ENCODE assay signal across 13 mouse cellular contexts in the genomic region with DNA sequence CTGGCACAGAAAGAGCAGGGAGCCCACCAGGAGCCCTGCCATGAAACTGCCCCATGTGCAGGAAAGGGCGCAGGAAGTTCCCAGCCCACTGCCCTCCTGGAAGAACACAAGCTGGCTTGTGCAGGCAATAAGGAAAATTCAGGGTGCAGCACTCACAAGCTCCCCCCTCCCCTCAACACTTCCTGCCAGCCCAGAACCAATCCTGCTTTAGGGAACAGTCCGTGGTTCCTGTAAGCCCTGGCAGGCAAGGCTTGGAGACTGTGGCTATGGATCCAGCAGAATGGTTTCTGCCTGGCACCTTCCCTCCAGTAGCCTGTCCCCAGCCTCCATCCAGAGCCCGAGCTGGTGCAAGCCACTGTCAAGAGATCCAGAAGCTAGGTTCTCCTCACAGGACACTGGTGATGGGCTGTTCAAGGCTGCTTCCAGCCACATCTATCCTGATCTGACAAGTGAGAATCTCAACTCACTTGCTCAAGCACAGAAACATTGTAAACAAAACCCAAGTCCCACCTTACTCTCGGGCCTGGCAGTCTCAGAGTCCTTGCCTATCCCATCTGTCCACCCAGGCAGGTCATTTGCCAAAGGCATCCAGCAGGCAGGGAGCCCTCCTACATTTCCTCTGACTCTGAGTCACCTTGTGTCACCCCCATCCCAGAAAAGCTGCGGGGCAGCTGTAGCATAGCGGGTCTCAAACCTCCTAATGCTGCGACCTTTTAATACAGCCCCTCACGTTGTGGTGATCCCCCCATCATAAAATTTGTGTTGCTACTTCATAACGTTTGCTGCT. TPM values are rescaled to one million over a fixed set of nuclear protein-coding genes. Genes with fewer than 3 reads are reported as not detected.
A peak's percentile ranks its signal among the peaks of the same experiment; 100 is the strongest.
DNase-seq lines count a peak whose midpoint lies in the region; ATAC-seq and TF ChIP-seq lines count a peak whose summit lies in the region.
"Had no signal": no experiment of that assay in that cellular context is flagged by ENCODE, and none has a peak within 500 bp of the region (broad histone marks: within the 10 kb centered on the region; RNA-seq: fewer than 3 reads in every experiment).

No protein-coding gene starts in this region.

- intact Hi-C loops in heart, postnatal 14 days (cut with DNase I): no loop called here

- no peaks in the 10 kb centered on the region; the same call in 1 of the 2 replicates for H3K9me3 ChIP-seq in forebrain, embryonic 16.5 days (ENCODE audit: control insufficient read depth, low read length)

- H3K4me1 ChIP-seq in forebrain, embryonic 16.5 days (replicated peaks; ENCODE audit: control insufficient read depth, insufficient read depth, low read length): peaks cover 22% of the 10 kb centered on the region
- H3K4me1 ChIP-seq in small intestine, adult 2 months (ENCODE audit: control insufficient read depth, insufficient read depth, insufficient read length, low read length): peaks cover 52% of the 10 kb centered on the region
- peaks cover 10% of the 10 kb centered on the region for H3K4me1 ChIP-seq in thymus, adult 2 months (replicated peaks; ENCODE audit: control insufficient read depth, insufficient read depth, low read length)

- no peaks in the 10 kb centered on the region for H3K36me3 ChIP-seq in forebrain, embryonic 16.5 days (ENCODE audit: control insufficient read depth, insufficient read depth)
- peaks cover 40% of the 10 kb centered on the region for H3K36me3 ChIP-seq in small intestine, adult 2 months (ENCODE audit: control insufficient read depth, insufficient read depth, low read length)
- no peaks in the 10 kb centered on the region for H3K36me3 ChIP-seq in thymus, adult 2 months (ENCODE audit: control insufficient read depth, insufficient read depth, low read length)

- TF ChIP-seq CTCF in small intestine, adult 2 months (IDR thresholded peaks at IDR 0.05; ENCODE audit: extremely low read depth, insufficient read length, insufficient replicate concordance, low read depth, low read length): no peak
- TF ChIP-seq CTCF in thymus, adult 2 months (IDR thresholded peaks at IDR 0.05; ENCODE audit: borderline replicate concordance, control insufficient read depth, extremely low read depth, insufficient read depth, low read length, poor library complexity): no peak

- H3K4me3 ChIP-seq in forebrain, embryonic 16.5 days (replicated peaks; ENCODE audit: low read length): no peak overlapping the region
- no peak overlapping the region for H3K4me3 ChIP-seq in small intestine, adult 2 months (ENCODE audit: low read depth, low read length)
- no peak overlapping the region for H3K4me3 ChIP-seq in thymus, adult 2 months (ENCODE audit: control insufficient read depth, insufficient read depth, low read length)
- H3K4me3 ChIP-seq: heart, embryonic 13.5 days had no signal

- H3K4me2 ChIP-seq in forebrain, embryonic 16.5 days (ENCODE audit: low read length): no peak overlapping the region
- H3K4me2 ChIP-seq: heart, embryonic 13.5 days had no signal

- TF ChIP-seq POLR2A in small intestine, adult 2 months (IDR thresholded peaks at IDR 0.05; ENCODE audit: low read depth, low read length): no peak
- TF ChIP-seq POLR2A in thymus, adult 2 months (IDR thresholded peaks at IDR 0.05; ENCODE audit: control insufficient read depth, extremely low read depth, insufficient read depth, low read length, poor library complexity): no peak

- ATAC-seq in forebrain, embryonic 16.5 days: peak; percentile 56
- ATAC-seq: liver, postnatal 0 days had no signal

- 66% methylated on average over 9 of the region's 9 CpGs for WGBS in forebrain, embryonic 16.5 days
- 67% methylated on average over 9 of the region's 9 CpGs for WGBS in small intestine, adult 2 months
- 98% methylated on average over 9 of the region's 9 CpGs for WGBS in thymus, adult 2 months

- no peaks in the 10 kb centered on the region for H3K27me3 ChIP-seq in forebrain, embryonic 16.5 days (replicated peaks; ENCODE audit: control insufficient read depth, insufficient read depth, low read length)
- no peaks in the 10 kb centered on the region for H3K27me3 ChIP-seq in small intestine, adult 2 months (ENCODE audit: control insufficient read depth, insufficient read depth, low read length)
- H3K27me3 ChIP-seq in thymus, adult 2 months (ENCODE audit: control insufficient read depth, insufficient read depth, low read length): no peaks in the 10 kb centered on the region
- H3K27me3 ChIP-seq: heart, embryonic 13.5 days had no signal

- H3K27ac ChIP-seq in forebrain, embryonic 16.5 days (ENCODE audit: low read length): peak overlapping the region; percentile 75
- H3K27ac ChIP-seq in small intestine, adult 2 months (ENCODE audit: insufficient read depth, low read depth, low read length): 0 out of 2 replicates have a peak overlapping the region, but pooled peaks have one; percentile 19
- no peak overlapping the region for H3K27ac ChIP-seq in thymus, adult 2 months (ENCODE audit: control insufficient read depth, insufficient read depth, low read length)
- H3K27ac ChIP-seq: heart, embryonic 13.5 days had no signal

- H3K9ac ChIP-seq in forebrain, embryonic 16.5 days (replicated peaks; ENCODE audit: low read depth, low read length): peak overlapping the region; percentile 20; the same call in 1 of the 2 replicates
- H3K9ac ChIP-seq: heart, embryonic 13.5 days; liver, postnatal 0 days had no signal

- DNase-seq in heart, adult 11 months: peak; percentile 81
- no peak for DNase-seq in heart, postnatal 14 days
- DNase-seq in right cerebral cortex, postnatal 10 days (ENCODE audit: low spot score in 2 of 2): peak; percentile 44 to 63
- no peak for DNase-seq in right cerebral cortex, postnatal 36 days (ENCODE audit: low spot score in 2 of 2)
- DNase-seq in right cerebral cortex, postnatal 25 days: no peak
- DNase-seq in thymus, adult 2 months: no peak
- DNase-seq: kidney, postnatal 25 days; liver, postnatal 0 days had no signal

RNA-seq across cellular contexts. Expression of gene Chga, which starts 47.7 kb away (rescaled TPM):
- total RNA-seq in heart, postnatal 14 days (2021): under 1 TPM in 1 of 2 experiments, not detected in 1; 0.15 TPM
- 97.7 and 118 TPM in 2 replicates for polyA plus RNA-seq in forebrain, embryonic 16.5 days (2015; fragmentation: Nextera tagmentation; extraction: Ambion mirVana)
- 26.1 and 73.7 TPM in 2 replicates for polyA plus RNA-seq in small intestine, adult 2 months (2012; rRNA removed)
- 7.3 and 12.4 TPM in 2 replicates for polyA plus RNA-seq in thymus, adult 2 months (2012; rRNA removed)
- total RNA-seq: gastrocnemius, adult 18-20 months; megakaryocyte progenitor cell, adult 5-6 weeks had no signal

Comparison
In these comparisons a context has a peak if more than half of its experiments do, and no peak if none do; other contexts are left out.
1. DNase-seq: peak in heart, adult 11 months (single experiment) and right cerebral cortex, postnatal 10 days (2 of 2); none in heart, postnatal 14 days (0 of 2), right cerebral cortex, postnatal 36 days (0 of 2), right cerebral cortex, postnatal 25 days (single experiment) and thymus, adult 2 months (single experiment).